Mouse (Mus musculus) stomach, postnatal 0 days (tissue): ENCODE measurements around the gene Tcf7l1. TPM values are rescaled to one million over a fixed set of nuclear protein-coding genes. Genes with fewer than 3 reads are reported as not detected.
"Not testable (repeated sequence)": the region's sequence is repeated elsewhere in the genome, so short reads cannot be mapped to it uniquely, and the experiment has no call there.

ENCODE experiments used
- ATAC-seq: fragments of 200-750 bp; cut with Nextera tagmentation; 2 replicates; pipeline ENCODE4 v1.8.0; 2017; ENCODE audit not compliant: low FRiP score, low TSS enrichment
- DNase-seq: peaks from one replicate; pipeline ENCODE4 v3.0.0-alpha.2; 2016; ENCODE audit warnings: low spot score
- H3K27ac ChIP-seq: fragments of 300-500 bp; sonication (generic); replicated peaks from 2 replicates; pipeline ENCODE4 v1.5.1; 2014; ENCODE audit warnings: mild to moderate bottlenecking, control low read depth
- H3K27me3 ChIP-seq: fragments of 300-500 bp; sonication (generic); 2 replicates; pipeline ENCODE4 v1.6.1; 2014; ENCODE audit warnings: low read length; ENCODE audit not compliant: control insufficient read depth, insufficient read depth
- H3K36me3 ChIP-seq: fragments of 300-500 bp; sonication (generic); 2 replicates; pipeline ENCODE4 v1.6.1; 2014; ENCODE audit warnings: low read length, mixed read lengths; ENCODE audit not compliant: control insufficient read depth, insufficient read depth
- H3K4me1 ChIP-seq: fragments of 300-500 bp; sonication (generic); replicated peaks from 2 replicates; pipeline ENCODE4 v1.6.1; 2014; ENCODE audit warnings: antibody characterized with exemption; ENCODE audit not compliant: control insufficient read depth, insufficient read depth
- H3K4me2 ChIP-seq: fragments of 300-500 bp; sonication (generic); replicated peaks from 2 replicates; pipeline ENCODE4 v1.6.1; 2014; ENCODE audit warnings: low read depth, mild to moderate bottlenecking, control low read depth, moderate library complexity
- H3K4me3 ChIP-seq: fragments of 300-500 bp; sonication (generic); 2 replicates; pipeline ENCODE4 v1.5.1; 2014; ENCODE audit warnings: low read depth, low read length, control low read depth
- H3K9ac ChIP-seq: fragments of 300-500 bp; sonication (generic); 2 replicates; pipeline ENCODE4 v1.6.1; 2014; ENCODE audit warnings: mild to moderate bottlenecking, low read length, control low read depth, mixed read lengths
- H3K9me3 ChIP-seq: fragments of 300-500 bp; sonication (generic); 2 replicates; pipeline ENCODE4 v1.6.1; 2016; ENCODE audit warnings: low read length; ENCODE audit not compliant: control insufficient read depth
- CTCF ChIP-seq: IDR thresholded peaks from 2 replicates; pipeline ENCODE4 v1.5.1; 2016; ENCODE audit warnings: antibody characterized with exemption, low read depth, mild to moderate bottlenecking, moderate library complexity
- EP300 ChIP-seq: optimal IDR thresholded peaks from 2 replicates; pipeline ENCODE3; 2016; ENCODE audit warnings: antibody characterized with exemption
- WGBS: fragments of 180-500 bp; shearing (Covaris S2); extraction: QIAGEN DNeasy Blood & Tissue Kit; methylation state at CpG from one replicate; pipeline ENCODE4 v1.1.7; 2014; 5-methylcytosine and 5-hydroxymethylcytosine counted together
- polyA plus RNA-seq: library from polyadenylated mRNA; unstranded; fragments of >200 nt; fragmentation: Nextera tagmentation; extraction: Ambion mirVana; gene quantifications from 2 replicates; pipeline ENCODE4 v1.2.1, GENCODE M21; 2015

Gene Tcf7l1
- 11.1 and 12.2 TPM in 2 replicates for polyA plus RNA-seq

GRCm38 (mm10) chr6:72788892-72789699, at the start of gene Tcf7l1:
Gene Tcf7l1, minus strand, starts transcription at chr6:72789254.
- H3K27ac ChIP-seq, result peak within 1 kb of the TSS; percentile 90
- DNase-seq, result peak; percentile 95
- peak within 1 kb of the TSS; percentile 89 for H3K9ac ChIP-seq
- no peaks in the 10 kb centered on the region for H3K36me3 ChIP-seq
- peak within 1 kb of the TSS; percentile 92 for H3K4me2 ChIP-seq
- H3K27me3 ChIP-seq, result no peaks in the 10 kb centered on the region
- peak; percentile 93 for ATAC-seq
- no peaks in the 10 kb centered on the region for H3K9me3 ChIP-seq
- WGBS, result under 1% methylated on average over 63 of the region's 80 CpGs
- H3K4me1 ChIP-seq, result 0 out of 2 replicates have a peak, but pooled peaks cover 2% of the 10 kb centered on the region
- peak within 1 kb of the TSS; percentile 84 for H3K4me3 ChIP-seq
- TF ChIP-seq CTCF (peak; percentile 100), EP300 (no peak)

GRCm38 (mm10) chr6:72837756-72838155, 48.7 kb upstream of the Tcf7l1 start:
- no peak for ATAC-seq
- no peak overlapping the region for H3K4me2 ChIP-seq
- DNase-seq, result no peak
- H3K27me3 ChIP-seq, result no peaks in the 10 kb centered on the region
- no peaks in the 10 kb centered on the region for H3K4me1 ChIP-seq
- no peak for TF ChIP-seq EP300
- no peak for TF ChIP-seq CTCF
- H3K4me3 ChIP-seq, result no peak overlapping the region
- no peaks in the 10 kb centered on the region for H3K9me3 ChIP-seq
- no peak overlapping the region for H3K27ac ChIP-seq
- 84% methylated on average over 4 of the region's 4 CpGs for WGBS
- H3K9ac ChIP-seq, result no peak overlapping the region
- H3K36me3 ChIP-seq, result peaks cover 7% of the 10 kb centered on the region

GRCm38 (mm10) chr6:72834518-72834917, 45.5 kb upstream of the Tcf7l1 start:
- H3K4me2 ChIP-seq, result no peak overlapping the region
- no peak overlapping the region for H3K4me3 ChIP-seq
- DNase-seq, result no peak
- H3K27me3 ChIP-seq, result no peaks in the 10 kb centered on the region
- peaks cover 1% of the 10 kb centered on the region; the same call in 1 of the 2 replicates for H3K36me3 ChIP-seq
- ATAC-seq, result no peak
- H3K4me1 ChIP-seq, result no peaks in the 10 kb centered on the region
- TF ChIP-seq EP300, result no peak
- peak; percentile 14; the same call in 1 of the 2 replicates for TF ChIP-seq CTCF
- no peaks in the 10 kb centered on the region for H3K9me3 ChIP-seq
- H3K9ac ChIP-seq, result no peak overlapping the region
- H3K27ac ChIP-seq, result no peak overlapping the region
- WGBS, result 60% methylated on average over 4 of the region's 4 CpGs

- Histone ChIP-seq H3K9ac (no peak overlapping the region), H3K4me3 (no peak overlapping the region), H3K27me3 (no peaks in the 10 kb centered on the region), H3K4me2 (no peak overlapping the region), H3K36me3 (no peaks in the 10 kb centered on the region), H3K9me3 (no peaks in the 10 kb centered on the region), H3K27ac (no peak overlapping the region), H3K4me1 (no peaks in the 10 kb centered on the region)
- DNase-seq (no peak), ATAC-seq (no peak)
- 40% methylated on average over 3 of the region's 3 CpGs for WGBS
- no peak for TF ChIP-seq EP300
- TF ChIP-seq CTCF, result no peak
Observed at GRCm38 (mm10) chr6:72831858-72832257, 42.8 kb upstream of the Tcf7l1 start.

GRCm38 (mm10) chr6:72831276-72831675, 42.2 kb upstream of the Tcf7l1 start:
- Histone ChIP-seq H3K4me2 (no peak overlapping the region), H3K9ac (no peak overlapping the region), H3K4me1 (no peaks in the 10 kb centered on the region), H3K9me3 (no peaks in the 10 kb centered on the region), H3K4me3 (no peak overlapping the region), H3K27me3 (no peaks in the 10 kb centered on the region), H3K36me3 (no peaks in the 10 kb centered on the region), H3K27ac (no peak overlapping the region)
- ATAC-seq (no peak), DNase-seq (peak; percentile 66)
- 18% methylated on average over 3 of the region's 3 CpGs for WGBS
- TF ChIP-seq EP300, result no peak
- TF ChIP-seq CTCF, result peak; percentile 88

- Histone ChIP-seq H3K9me3 (no peaks in the 10 kb centered on the region), H3K9ac (no peak overlapping the region), H3K4me2 (no peak overlapping the region), H3K27ac (no peak overlapping the region), H3K27me3 (no peaks in the 10 kb centered on the region), H3K36me3 (no peaks in the 10 kb centered on the region), H3K4me3 (no peak overlapping the region), H3K4me1 (no peaks in the 10 kb centered on the region)
- TF ChIP-seq EP300, result no peak
- TF ChIP-seq CTCF, result peak; percentile 72
- ATAC-seq, result no peak
- DNase-seq, result peak; percentile 40
- 83% methylated on average over 3 of the region's 3 CpGs for WGBS
Observed at GRCm38 (mm10) chr6:72828857-72829256, 39.8 kb upstream of the Tcf7l1 start.

- not testable (repeated sequence) for ATAC-seq, DNase-seq
Observed at GRCm38 (mm10) chr6:72828037-72828436, 39.0 kb upstream of the Tcf7l1 start.

More at GRCm38 (mm10) chr6:72828037-72828436, 39.0 kb upstream of the Tcf7l1 start:
- not testable (repeated sequence) for H3K4me2 ChIP-seq, H3K9me3 ChIP-seq, H3K9ac ChIP-seq, H3K36me3 ChIP-seq, H3K4me3 ChIP-seq, H3K27ac ChIP-seq, H3K4me1 ChIP-seq, H3K27me3 ChIP-seq
- 5% methylated on average over 7 of the region's 9 CpGs for WGBS
